Mouse (Mus musculus) left cerebral cortex, adult 8-10 months (tissue): Measurements from ENCODE around the gene Hist1h2bh. TPM values are rescaled to one million over a fixed set of nuclear protein-coding genes. Genes with fewer than 3 reads are reported as not detected.
"Not testable (repeated sequence)": the region's sequence is repeated elsewhere in the genome, so short reads cannot be mapped to it uniquely, and the experiment has no call there.

Experiments used
- DNase-seq, 2 experiments: peaks; one replicate each; pipeline ENCODE4 v3.0.0; 2022; ENCODE audit warnings: low spot score in 2 of 2
- total RNA-seq, 4 experiments: library from RNA; stranded (reverse); gene quantifications; 2 replicates each; pipeline ENCODE4 v1.2.4; 2022

Gene Hist1h2bh
- total RNA-seq: 1 to 10 TPM in 2 of 4 experiments, under 1 TPM in 2; 0.84 to 1.6 (median 0.98) TPM

GRCm38 (mm10) chr13:23542999-23543607 lies at the start of gene Hist1h2bh:
Gene Hist1h2bh (minus strand): TSS chr13:23543392.
- peak in 1 of 2 experiments; percentile 85 for DNase-seq

- no peak for DNase-seq
Measured at GRCm38 (mm10) chr13:23592614-23593013, 49.4 kb upstream of the Hist1h2bh start.

GRCm38 (mm10) chr13:23591886-23592285 lies 48.7 kb upstream of the Hist1h2bh start:
- not testable (repeated sequence) for DNase-seq

- no peak for DNase-seq
Measured at GRCm38 (mm10) chr13:23591206-23591605, 48.0 kb upstream of the Hist1h2bh start.

GRCm38 (mm10) chr13:23586940-23587225 lies 43.7 kb upstream of the Hist1h2bh start:
- no peak for DNase-seq

GRCm38 (mm10) chr13:23586099-23586939 lies 43.1 kb upstream of the Hist1h2bh start:
- DNase-seq: no peak

GRCm38 (mm10) chr13:23585442-23586098 lies 42.4 kb upstream of the Hist1h2bh start:
- DNase-seq: peak; percentile 51 to 71

- peak; percentile 51 to 66 for DNase-seq
Measured at GRCm38 (mm10) chr13:23585029-23585441, 41.8 kb upstream of the Hist1h2bh start.

GRCm38 (mm10) chr13:23584331-23584730 lies 41.1 kb upstream of the Hist1h2bh start:
- no peak for DNase-seq

GRCm38 (mm10) chr13:23583387-23584068 lies 40.3 kb upstream of the Hist1h2bh start:
- DNase-seq: no peak

- DNase-seq: no peak
Measured at GRCm38 (mm10) chr13:23582219-23583056, 39.2 kb upstream of the Hist1h2bh start.

GRCm38 (mm10) chr13:23581408-23582218 lies 38.4 kb upstream of the Hist1h2bh start, which contains the start of gene Hist1h4d:
Gene Hist1h4d (plus strand): TSS chr13:23581598.
- peak; percentile 96 to 99 for DNase-seq

- no peak for DNase-seq
Measured at GRCm38 (mm10) chr13:23577835-23578234, 34.6 kb upstream of the Hist1h2bh start.

GRCm38 (mm10) chr13:23576906-23577639 lies 33.9 kb upstream of the Hist1h2bh start:
- no peak for DNase-seq

- DNase-seq: no peak
Measured at GRCm38 (mm10) chr13:23576351-23576881, 33.2 kb upstream of the Hist1h2bh start.

GRCm38 (mm10) chr13:23575864-23576313 lies 32.7 kb upstream of the Hist1h2bh start:
- not testable (repeated sequence) for DNase-seq

- peak in 1 of 2 experiments; percentile 59 for DNase-seq
Measured at GRCm38 (mm10) chr13:23575271-23575851, 32.2 kb upstream of the Hist1h2bh start, which contains the start of gene Hist1h3d. Gene Hist1h3d (plus strand): TSS chr13:23575763.

- DNase-seq: not testable (repeated sequence)
Measured at GRCm38 (mm10) chr13:23574546-23575170, 31.5 kb upstream of the Hist1h2bh start.
